Mouse (Mus musculus) heart, adult 9 months (tissue): ENCODE results near the gene Sfxn3.

Experiments used
- DNase-seq, 2 experiments: peaks; one replicate each; pipeline ENCODE4 v3.0.0; 2022; ENCODE audit warnings: low spot score in 2 of 2

The Sfxn3 gene

DNA sequence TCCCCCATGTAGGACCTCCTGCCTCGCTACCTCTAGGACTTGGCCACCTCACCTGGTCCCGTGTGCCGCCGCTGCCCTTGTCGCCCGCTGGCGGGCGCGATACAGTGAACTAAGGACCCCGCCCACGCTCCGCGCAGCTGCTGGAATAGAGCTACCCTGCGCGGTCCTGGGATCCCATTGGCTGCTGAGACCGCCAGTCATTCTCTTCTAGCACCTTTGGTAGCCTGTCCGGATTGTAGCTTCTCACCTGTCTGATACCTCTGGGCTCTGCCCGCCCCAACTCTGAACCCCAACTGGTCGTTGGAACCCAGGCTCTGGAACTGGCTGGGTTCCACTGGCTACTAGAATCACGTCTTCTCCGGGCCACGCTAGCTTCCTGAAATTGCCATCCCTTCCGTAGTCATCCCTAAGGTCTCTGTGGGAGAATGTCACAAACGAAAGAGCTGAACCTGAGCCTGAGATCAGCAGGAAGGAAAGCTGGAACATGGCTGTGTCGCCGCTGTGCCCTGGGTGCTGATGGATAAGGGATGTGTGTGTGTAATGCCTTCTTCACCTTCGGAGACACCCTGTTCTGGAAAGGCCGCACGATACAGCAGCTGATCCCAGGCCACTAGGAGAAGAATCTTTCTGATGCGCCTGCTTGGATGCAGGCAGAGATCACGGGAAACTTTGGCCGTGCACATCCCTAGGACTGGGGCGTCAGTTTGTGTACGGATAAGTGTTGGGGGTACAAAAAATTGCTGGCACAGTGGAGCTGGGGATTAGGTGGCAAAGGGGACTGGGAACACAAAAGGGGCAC, 581 bp upstream of the Sfxn3 start:
- peak; percentile 81 for DNase-seq

DNA sequence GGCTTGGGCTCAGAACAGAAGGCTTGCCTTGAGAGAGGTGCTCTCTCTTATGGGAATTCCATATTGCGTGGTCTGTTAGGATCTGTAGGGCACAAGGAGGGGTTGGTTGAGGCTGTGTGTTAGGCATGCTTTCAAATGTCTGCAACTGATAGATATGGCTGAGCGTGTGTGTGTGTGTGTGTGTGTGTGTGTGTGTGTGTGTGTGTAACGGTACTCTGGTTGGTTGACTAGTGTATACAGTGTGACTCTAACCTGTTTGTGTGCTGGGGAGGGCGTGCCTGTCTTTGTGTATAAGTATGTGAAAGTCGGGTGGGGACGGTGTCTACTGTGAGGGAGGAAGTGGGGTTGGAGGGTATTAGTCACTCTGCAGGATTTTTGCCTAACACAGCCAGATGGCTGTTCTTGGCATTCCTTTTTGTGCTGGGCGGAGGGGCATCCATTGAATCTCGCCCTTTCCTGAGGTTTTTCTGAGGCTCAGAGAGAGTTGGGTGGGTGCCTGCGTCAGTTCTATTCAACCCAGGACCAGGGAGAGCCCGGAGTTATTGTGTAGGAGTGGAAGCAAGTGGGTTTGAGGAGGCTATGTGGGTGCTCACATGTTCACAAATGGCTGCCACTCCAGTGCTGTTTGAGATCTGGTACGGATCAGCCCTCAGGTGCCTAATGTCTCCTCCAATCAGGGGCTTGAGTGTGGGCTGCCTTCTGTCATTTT, 786 bp downstream of the Sfxn3 start:
- DNase-seq = peak; percentile 79 to 80

DNA sequence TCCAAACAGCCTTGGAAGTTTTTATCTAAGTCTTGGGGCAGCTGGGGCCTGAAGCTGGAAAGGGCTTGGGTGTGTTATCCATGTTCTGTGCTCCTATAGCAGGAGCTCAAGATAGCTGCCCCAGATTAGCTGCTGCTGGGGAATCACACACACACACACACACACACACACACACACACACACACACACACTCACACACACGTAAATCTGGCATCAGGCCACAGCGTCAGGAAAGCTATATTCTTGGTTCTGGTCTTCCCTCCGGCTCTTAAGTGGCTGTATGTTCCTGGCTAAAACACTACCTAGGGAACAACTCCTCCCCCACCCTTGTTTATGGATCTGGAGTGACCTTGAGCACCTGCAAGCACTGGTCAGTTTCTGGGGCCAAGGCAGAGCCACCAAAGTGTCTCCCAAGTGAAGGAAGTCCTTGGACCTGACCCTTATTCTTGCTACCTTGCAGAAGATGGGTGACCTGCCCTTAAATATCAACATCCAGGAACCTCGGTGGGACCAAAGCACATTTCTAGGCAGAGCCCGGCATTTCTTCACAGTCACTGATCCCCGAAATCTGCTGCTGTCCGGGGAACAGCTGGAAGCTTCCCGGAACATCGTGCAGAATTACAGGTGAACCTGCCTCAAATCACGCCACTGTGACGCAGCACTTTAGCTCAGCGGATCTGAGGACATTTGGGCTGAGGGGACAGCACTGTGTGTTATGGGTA, 1.5 kb downstream of the Sfxn3 start:
- no peak for DNase-seq

DNA sequence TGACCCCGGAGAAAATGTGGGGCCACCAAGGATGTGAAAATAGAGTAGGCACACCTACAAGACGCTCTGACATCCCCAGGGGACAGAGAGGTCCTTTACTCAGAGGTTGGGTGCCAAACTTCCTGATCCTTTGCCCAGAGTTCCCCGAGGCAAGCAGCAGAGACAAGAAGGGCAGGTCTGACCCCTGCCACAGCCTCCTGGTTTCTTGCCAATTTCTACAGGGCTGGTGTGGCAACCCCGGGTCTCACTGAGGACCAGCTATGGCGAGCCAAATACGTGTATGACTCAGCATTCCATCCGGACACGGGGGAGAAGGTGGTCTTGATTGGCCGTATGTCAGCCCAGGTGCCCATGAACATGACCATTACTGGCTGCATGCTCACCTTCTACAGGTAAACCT, 2.2 kb downstream of the Sfxn3 start:
- no peak for DNase-seq

DNA sequence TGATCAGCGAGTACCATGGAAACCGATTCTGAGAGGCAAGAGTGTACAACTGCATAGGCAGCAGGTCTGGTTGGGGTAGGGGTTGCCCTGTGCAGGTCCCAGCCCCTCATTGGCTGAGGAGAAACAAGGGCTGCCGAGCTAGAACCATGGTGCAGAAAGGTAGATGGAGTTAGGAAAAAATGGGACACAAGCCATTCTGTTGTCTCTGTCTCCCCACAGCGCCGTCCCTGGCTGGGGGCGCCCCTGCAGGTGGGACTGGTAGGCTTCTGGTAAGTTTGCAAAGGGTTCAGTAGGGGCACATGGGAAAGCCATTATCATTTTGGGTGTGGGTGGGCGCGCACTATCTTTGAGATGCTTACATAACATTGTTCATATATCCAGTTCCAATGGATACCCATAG, 6.1 kb downstream of the Sfxn3 start:
- DNase-seq = no peak

DNA sequence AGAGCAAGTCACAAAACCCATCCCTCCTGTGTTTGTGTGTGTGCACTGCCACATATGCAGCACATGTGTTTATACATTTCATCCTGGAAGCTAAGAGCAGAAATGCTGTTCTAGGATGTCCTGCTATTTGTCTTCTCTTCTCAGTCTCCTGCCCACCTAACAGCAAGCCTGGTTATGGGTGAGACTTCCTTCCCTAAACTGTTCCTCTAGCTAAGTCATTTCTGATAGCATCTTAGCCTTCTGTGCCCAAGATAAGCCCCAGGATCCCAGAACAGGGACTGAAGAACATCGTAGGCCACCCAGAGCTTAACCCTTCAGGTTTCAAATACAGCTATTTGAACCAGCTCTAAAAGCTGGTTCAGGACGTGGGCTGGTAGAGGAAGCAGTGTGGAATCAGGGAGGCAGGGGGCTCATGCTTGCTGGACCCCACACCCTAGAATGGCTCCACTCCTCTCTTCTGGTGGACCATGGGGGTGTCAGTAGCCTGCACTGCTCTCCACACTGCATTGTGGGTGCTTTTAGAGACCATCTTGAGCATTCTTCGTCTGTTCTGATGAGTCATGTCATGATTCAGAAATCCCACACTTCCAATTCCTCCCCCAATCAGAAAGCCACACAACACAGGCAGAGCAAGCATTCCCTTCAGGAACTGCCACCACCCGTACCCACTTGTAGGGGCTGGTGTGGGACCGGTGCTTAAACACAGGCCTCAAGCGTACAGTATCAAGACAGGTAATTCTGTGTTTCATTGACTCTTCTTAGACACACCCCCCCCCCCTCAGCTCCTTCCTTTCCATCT, 7.8 kb downstream of the Sfxn3 start:
- no peak for DNase-seq

DNA sequence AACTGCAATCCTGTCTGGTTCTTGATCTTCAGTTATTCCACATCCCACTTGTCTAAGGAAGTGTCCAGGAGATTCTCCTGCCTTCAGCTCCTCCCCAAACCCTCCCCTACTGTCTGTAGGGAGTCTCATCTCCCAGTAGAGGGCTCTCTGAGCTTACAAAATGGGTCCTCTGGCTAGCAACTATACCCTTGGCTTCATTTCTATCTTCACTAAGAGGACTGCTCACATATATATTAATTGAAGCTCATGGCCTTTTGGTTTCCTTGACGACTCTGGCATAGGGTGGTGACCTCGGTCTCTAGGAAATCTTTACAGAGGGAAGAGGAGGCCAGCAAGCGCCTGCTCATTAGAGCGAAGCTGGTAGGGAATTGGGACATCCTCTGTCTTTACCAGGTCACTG, 9.1 kb downstream of the Sfxn3 start:
- no peak for DNase-seq

DNA sequence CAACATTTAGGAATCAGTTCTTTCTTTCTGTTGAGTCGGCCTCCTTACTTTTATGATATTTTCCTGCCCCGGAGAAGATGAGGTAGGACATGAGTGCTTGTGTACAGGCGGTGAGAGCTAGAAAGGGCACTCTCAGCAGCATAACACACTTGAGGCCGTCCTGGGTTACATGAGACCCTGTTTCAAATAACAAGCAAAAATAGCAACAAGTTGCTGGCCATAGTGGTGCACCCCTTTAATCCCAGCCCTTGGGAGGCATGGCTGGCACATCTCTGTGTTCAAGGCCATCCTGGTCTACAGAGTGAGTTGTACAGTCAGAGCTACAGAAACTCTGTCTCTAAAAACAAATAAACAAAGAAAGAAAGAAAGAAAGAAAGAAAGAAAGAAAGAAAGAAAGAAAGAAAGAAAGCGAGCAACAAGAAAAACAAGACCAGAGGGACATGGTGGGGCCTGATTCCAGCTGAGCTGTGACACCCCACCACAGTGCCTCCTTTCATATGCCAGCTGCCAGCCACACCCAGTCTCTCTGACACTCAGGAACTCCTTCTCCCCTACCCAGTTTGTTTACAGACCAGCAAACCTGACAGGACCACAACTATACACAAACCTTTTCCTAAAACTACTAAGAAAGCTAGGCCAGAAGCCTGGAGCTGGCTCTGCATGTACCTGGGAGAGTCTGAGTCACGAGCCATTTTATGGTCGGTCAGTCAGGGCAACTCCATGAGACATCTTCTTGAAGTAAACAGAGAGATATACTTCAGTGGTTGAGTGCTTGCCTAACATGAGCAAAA, 9.8 kb downstream of the Sfxn3 start:
- no peak for DNase-seq

DNA sequence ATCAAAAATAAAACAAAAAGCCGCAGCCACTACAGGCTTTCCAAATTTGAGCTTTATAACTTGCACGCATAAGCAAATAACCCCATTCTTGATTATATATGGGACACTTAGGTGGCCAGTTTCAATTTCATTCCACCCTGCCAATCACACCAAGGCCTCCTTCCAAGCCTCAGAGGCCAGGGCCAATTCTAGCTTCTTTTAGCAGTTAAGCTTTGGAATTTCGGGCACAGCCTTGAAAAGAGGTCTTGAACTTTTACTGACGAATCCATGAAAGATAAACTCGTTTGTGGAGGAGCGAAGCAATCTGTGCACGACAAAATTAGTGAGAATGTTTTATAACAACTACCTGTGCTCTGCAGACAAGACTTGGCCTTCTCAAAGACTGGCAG, 10.4 kb downstream of the Sfxn3 start:
- DNase-seq = peak in 1 of 2 experiments; percentile 42

DNA sequence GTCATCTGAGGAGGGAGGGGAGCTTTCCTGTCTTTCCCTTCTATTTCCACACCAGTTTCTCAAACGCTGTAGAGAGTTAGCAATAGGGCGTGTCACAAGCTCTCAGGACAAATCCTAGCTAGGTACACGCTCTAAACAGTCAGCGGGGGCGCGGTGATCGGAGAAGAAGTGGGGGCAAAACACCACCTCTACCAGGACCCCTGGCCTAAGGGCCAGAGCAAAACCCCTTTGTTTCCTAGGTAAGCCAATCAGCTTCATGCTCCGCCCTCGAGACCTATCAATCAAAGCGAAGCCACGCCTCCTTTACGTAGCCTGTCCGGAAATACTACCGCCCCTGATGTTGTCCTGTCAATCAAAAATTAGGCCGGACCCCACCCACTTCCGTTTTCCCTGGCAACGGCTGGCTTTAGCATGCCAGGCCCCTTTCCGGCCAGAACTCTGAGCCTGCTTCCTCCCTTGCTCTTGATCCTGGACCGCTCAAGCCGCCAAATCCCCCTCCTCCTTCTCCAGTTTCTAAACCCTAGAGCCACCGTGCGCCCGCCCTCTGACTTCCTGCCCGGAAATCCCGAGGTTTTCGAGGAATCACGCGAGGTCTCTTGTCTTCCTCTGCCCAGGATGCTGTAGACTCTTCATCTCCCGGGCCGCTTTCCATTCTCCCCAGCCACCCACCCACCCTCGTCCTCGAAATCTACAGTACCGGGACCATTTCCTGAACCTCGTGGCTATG, 11.0 kb downstream of the Sfxn3 start:
- DNase-seq = peak; percentile 95 to 97

DNA sequence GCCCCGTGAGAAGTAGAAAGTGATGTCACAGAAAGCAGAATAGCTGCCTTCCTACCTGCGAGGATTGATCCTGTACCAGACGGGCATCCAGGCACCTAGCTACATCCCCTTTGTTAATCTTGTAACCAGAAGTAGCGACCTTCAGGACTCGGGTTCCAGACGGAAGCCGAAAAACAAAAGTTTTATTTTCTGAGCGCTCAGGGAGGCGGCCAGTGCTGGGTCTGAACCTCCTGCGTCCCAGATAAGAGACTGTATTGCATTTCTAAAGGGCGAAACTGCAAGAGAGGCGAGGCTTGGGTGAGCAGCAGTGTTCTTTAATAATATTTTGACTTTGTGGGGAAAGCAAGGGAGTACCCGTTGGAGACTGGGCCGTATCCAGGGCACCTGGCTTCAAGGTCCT, 11.5 kb downstream of the Sfxn3 start:
- DNase-seq = no peak

DNA sequence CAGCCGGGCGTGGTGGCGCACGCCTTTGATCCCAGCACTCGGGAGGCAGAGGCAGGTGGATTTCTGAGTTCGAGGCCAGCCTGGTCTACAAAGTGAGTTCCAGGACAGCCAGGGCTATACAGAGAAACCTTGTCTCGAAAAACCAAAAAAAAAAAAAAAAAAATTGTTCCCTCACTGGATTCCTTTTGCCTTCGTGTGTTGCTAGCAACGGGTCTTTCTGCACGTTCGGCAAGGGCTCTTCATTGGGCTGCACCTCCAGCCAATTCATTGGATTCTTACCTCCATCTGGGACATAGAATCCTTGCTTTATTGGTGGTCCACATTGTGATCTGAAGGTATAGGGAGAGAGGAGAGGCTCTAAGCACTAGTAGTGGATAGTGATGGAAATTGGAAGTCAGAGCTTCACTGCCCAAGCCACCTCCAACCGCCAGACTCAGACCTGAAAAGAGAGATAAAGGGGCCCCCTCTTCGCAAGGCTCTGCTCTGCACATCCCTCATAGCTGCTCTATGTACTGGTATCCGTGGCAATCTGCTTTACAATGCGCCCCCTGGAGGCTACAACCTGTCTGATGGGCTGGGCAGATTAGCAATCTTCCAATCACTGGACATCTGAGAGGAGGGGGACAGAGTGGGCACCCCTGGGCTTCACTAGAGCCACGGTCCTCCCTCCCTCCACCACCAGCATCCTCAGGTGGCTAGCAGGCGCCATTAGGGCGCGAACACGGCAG, 16.4 kb downstream of the Sfxn3 start:
- DNase-seq = no peak

DNA sequence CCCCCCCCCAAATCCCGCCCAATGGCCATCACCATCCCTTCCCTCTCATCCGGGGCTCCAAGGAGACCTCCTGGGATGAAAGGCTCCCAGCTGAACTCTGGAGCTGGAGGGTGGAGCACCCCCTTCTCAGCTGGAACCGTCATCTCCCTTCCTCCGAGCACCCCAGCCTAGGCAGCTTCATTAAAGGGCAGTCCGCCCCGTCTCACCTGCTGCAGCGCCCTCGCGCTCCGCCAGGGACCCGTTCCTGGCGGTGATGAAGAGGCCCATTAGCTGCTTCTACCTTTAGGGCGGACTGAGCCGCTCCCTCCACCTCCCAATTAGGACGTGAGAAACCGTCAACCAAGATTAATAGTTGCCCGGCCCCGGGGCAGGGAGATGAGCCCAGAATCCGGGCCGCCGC, 17.9 kb downstream of the Sfxn3 start:
- no peak for DNase-seq

DNA sequence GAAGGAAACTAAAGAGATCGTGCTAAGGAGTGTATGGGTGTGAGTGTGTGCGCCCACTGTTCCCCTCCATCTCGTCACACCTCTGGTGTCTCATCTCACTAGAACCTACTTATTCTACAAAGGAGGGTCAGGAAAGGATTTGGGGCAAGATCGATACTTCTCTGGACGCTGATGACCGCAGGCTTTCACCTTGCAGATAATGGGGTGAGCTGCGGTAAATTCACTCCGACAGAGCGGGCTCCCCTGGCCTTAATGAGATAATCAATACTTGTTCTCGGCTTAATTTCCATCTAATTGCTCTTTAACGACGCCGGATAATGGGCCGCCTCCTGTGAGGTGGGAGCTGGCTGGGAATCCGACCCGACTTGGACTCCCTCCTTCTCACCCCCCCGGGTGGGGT, 19.9 kb downstream of the Sfxn3 start:
- no peak for DNase-seq

DNA sequence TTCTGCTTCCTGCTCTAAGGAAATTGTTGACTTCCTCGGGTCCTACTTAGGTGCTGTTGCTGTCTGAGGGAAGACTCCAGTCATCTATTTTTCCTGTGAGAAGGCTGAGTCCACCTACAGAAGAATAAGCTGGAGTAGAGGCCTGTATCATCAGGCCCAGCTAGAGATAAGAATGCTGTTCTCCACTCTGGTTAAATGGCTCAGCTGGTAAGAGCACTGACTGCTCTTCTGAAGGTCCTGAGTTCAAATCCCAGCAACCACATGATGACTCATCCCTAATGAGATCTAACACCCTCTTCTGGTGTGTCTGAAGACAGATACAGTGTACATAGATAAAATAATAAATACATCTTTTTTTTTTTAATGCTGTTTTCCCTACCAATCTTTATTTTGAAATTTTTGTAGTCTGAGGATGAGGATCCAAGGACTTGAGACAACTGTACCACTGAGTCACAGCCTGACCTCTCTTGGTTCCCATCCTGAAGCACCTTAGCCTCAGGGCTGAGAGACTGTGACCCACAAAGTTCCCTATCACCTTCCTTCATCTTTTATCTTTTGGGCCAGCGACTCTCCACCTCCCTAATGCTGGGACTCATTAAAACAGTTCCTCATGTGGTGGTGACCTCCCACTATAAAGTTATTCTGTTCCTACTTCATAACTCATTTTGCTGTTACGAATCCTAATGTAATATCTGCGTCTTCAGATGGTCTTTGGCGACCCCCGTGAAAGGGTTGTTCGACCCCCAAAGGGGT, 20.6 kb downstream of the Sfxn3 start:
- DNase-seq = no peak

DNA sequence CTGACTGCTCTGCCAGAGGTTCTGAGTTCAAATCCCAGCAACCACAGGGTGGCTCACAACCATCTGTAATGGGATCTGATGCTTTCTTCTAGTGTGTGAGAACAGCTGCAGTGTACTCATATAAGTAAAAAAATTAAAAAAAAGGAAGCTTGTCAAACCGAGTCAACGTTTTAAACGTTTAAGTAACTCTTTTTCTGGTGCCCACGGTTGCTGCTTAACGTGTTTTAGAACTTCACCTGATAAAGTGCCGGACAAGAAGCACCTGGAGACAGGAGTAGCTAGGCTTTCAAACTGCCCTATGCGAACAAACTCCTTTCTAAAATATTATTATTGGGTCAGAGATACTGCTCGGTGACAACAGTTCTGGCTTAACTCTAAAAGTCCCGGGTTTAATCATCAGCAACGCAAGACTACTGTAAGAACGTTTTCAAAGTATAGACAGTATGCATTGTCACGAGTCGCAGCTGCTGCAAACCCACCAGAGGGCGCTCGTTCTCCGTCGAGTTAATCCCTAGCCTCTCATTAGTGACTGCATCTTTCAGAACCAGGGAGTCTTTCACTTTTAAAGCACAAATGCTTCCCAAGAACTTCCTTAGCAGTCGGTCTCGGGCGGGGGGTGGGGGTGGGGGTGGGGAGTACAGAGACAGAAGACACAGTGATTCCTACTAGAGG, 26.7 kb downstream of the Sfxn3 start:
- DNase-seq = peak in 1 of 2 experiments; percentile 65

DNA sequence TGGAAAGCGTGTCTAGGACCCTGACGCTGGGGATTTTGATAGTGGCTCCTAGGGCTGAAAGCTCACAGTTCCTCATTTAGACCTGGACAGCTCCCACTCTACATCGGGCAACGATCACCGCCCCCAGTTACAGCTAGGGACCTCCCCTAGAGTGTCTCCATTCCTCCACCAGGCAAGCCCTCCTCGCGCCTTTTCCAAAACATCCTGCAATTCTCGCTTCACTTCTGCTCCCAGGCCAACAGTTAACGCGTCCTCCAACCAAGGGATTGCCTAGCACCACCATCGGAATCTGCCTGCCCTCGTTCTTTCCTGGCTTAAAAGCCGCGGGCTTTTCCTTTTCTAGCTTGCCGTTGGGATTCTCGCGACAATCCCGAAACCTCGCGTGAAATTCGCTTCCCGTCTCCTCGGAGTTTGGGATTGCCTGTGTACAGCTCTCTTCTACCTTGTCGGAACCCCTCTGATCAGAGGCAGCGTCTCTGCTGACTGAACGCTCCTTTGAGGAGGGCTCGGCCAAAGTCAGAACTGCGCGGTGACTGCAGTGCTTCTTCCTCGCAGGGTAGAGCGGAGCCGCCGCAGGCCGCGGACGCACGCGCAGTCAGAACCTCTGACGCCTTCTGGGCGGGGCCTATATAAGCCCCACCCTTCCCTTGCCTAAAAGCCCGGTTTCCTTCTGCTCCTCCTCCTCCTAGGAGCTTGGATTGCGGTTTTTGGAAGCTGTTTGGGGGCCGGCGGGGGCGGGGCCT, 27.4 kb downstream of the Sfxn3 start, which contains the start of gene Kazald1:
TSS of gene Kazald1 (plus strand) at position 662 of the 743 bp plus-strand sequence.
- peak; percentile 93 to 96 for DNase-seq
